Mouse (Mus musculus) B cell, adult 67 days (primary cell): ENCODE measurements around the gene Olfr1256. TPM values are rescaled to one million over a fixed set of nuclear protein-coding genes. Genes with fewer than 3 reads are reported as not detected.

ENCODE experiments used
- total RNA-seq, 2 experiments: library from RNA; stranded (reverse); gene quantifications; 4 replicates each; pipeline ENCODE4 v1.2.4; 2023

The Olfr1256 gene
- total RNA-seq, result not detected

DNA sequence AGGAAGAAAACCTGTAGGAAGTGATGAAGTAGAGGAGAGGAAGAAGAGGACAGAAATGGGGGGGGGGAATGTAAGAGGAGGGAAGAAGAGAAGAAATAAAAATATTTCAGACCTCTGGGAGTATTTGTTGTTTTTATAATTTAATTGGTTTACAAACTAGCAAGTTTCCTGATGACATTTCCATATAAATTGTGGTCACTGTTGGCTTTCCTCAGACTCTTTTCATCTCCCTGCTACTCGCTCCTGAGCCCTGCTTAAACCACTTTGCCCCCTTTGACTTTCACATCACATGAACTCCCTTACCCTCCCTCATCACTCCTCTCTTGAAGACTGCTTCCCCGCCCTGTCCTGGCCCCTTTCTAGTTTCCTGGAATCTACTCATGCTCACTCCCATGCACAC, at the start of gene Olfr1256:
Gene Olfr1256, minus strand, starts transcription at position 101 of the 400 bp plus-strand sequence.

DNA sequence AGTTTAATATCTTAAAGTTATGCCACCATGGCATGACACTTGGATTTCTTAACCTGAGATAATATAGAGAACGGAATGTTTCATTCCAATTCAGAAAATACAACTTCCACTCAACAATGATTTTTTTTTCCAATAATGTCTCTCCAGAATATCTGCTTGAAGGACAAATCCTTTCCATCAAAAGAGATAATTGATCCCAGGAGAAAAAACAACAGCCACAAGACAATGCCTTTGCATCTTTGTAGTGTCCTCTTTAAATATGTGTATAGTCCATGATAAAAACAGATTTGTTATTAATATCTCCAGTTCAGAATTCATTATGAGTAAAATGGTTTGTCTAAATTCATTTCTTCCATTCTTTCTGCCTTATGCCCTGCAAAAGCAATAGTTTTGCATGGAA, 36.8 kb upstream of the Olfr1256 start, which contains the start of gene Olfr1257:
Gene Olfr1257, plus strand, starts transcription at position 301 of the 400 bp plus-strand sequence.

DNA sequence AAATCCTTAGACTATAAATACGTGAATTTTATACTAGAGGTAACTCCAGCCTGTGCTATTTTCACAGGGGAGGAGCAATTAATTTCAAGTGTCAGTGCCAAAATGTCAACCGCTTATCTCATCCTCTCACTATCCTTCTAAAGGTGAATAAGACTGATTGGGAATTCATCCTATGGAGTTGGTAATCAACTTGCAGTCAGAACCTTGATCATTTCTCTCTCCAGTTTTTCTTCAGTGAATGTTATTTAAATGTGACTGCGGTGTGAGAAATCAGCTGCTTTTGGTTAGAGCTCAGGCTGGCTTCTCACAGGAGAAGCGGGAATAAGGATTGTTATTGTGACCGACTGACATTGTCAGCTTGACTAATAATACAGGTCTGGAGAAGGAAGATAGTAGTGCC, 6.8 kb upstream of the Olfr1256 start, which contains the start of gene Olfr48:
Gene Olfr48, minus strand, starts transcription at position 101 of the 400 bp plus-strand sequence.

DNA sequence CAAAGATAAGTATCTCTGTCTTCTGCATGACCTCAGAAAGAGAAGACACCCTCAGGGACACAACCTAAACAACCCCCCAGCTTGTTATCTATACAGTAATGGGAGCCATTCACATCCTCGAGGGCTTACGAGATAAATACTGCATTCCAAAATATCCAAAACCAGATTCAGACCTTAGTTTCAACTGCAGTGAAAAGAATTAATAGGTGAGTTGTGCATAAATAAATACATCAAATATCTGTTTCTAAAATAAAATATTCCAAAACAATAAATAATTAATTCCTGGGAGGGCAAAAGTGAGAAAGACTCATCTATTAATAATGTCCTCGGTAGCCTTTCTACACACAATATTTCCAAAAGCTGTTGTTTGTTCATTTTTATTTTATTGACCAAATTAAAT, 29.6 kb downstream of the Olfr1256 start, which contains the start of gene Olfr1255:
Gene Olfr1255, plus strand, starts transcription at position 301 of the 400 bp plus-strand sequence.

DNA sequence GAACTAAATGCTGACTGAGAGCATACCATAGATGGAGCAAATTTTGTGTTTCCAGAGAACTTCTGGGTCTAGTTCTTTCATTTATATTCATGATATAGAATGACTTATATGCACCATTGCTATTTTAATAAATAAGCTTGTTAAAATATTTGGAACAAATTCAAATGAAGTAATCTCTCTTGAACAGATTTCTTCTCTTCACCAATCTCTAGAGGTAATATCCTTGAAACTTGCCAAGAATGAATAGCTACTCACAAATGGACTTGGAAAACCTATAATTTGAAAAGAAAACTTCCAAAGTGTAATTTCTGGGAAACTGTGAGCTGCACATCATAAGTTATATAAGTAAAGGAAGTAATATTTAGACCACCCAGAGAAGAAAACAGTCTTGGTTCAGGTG, 47.8 kb downstream of the Olfr1256 start, which contains the start of gene Olfr1254:
Gene Olfr1254, minus strand, starts transcription at position 101 of the 400 bp plus-strand sequence.

Other genes with a start within 250 kb of the Olfr1256 start
- gene Olfr1246, start 248.4 kb downstream of the Olfr1256 start, total RNA-seq, result not detected
- under 1 TPM in 1 of 2 experiments, not detected in 1; 0.12 TPM for gene Olfr1247, start 227.4 kb downstream of the Olfr1256 start, total RNA-seq
- gene Olfr1248, start 223.3 kb downstream of the Olfr1256 start, total RNA-seq, result not detected
- gene Olfr1249, start 206.6 kb downstream of the Olfr1256 start, total RNA-seq, result not detected
- gene Olfr1250, start 180.1 kb downstream of the Olfr1256 start, total RNA-seq, result not detected
- not detected for gene Olfr1251, start 169.6 kb downstream of the Olfr1256 start, total RNA-seq
- not detected for gene Olfr1252, start 116.5 kb downstream of the Olfr1256 start, total RNA-seq
- gene Olfr1253, start 84.5 kb downstream of the Olfr1256 start, total RNA-seq, result not detected
- not detected for gene Olfr1254, start 47.9 kb downstream of the Olfr1256 start, total RNA-seq
- not detected for gene Olfr1255, start 29.5 kb downstream of the Olfr1256 start, total RNA-seq
- gene Olfr48, start 6.7 kb upstream of the Olfr1256 start, total RNA-seq, result not detected
- gene Olfr1257, start 36.9 kb upstream of the Olfr1256 start, total RNA-seq, result not detected
- not detected for gene Olfr1258, start 85.8 kb upstream of the Olfr1256 start, total RNA-seq
- not detected for gene Olfr1259, start 107.1 kb upstream of the Olfr1256 start, total RNA-seq
- not detected for gene Olfr1260, start 132.8 kb upstream of the Olfr1256 start, total RNA-seq
- not detected for gene Olfr1261, start 149.7 kb upstream of the Olfr1256 start, total RNA-seq
- not detected for gene Olfr1262, start 158.6 kb upstream of the Olfr1256 start, total RNA-seq
- gene Olfr1263, start 170.6 kb upstream of the Olfr1256 start, total RNA-seq, result not detected
- gene Olfr1264, start 184.0 kb upstream of the Olfr1256 start, total RNA-seq, result not detected
- not detected for gene Olfr1265, start 193.8 kb upstream of the Olfr1256 start, total RNA-seq
- gene Olfr140, start 222.0 kb upstream of the Olfr1256 start, total RNA-seq, result not detected